Mouse (Mus musculus) forebrain, embryonic 13.5 days (tissue): ENCODE results near the gene Vmn1r101. TPM values are rescaled to one million over a fixed set of nuclear protein-coding genes. Genes with fewer than 3 reads are reported as not detected.
"Not testable (repeated sequence)": the region's sequence is repeated elsewhere in the genome, so short reads cannot be mapped to it uniquely, and the experiment has no call there.

ENCODE experiments used
- ATAC-seq: fragments of 200-750 bp; cut with Nextera tagmentation; 2 replicates; pipeline ENCODE4 v1.8.0; 2017
- H3K27ac ChIP-seq: fragments of 300-500 bp; sonication (generic); 2 replicates; pipeline ENCODE4 v1.5.1; 2015; ENCODE audit warnings: inconsistent platforms, mild to moderate bottlenecking, moderate library complexity
- H3K27me3 ChIP-seq: fragments of 300-500 bp; sonication (generic); 2 replicates; pipeline ENCODE4 v1.6.1; 2015; ENCODE audit warnings: mild to moderate bottlenecking, inconsistent platforms
- H3K36me3 ChIP-seq: fragments of 300-500 bp; sonication (generic); 2 replicates; pipeline ENCODE4 v1.6.1; 2015; ENCODE audit warnings: mild to moderate bottlenecking, inconsistent platforms; ENCODE audit not compliant: poor library complexity, severe bottlenecking
- H3K4me1 ChIP-seq: fragments of 300-500 bp; sonication (generic); 2 replicates; pipeline ENCODE4 v1.6.1; 2015; ENCODE audit warnings: inconsistent platforms
- H3K4me2 ChIP-seq: fragments of 300-500 bp; sonication (generic); 2 replicates; pipeline ENCODE4 v1.6.1; 2015; ENCODE audit warnings: inconsistent platforms, mild to moderate bottlenecking, moderate library complexity
- H3K4me3 ChIP-seq: fragments of 300-500 bp; sonication (generic); 2 replicates; pipeline ENCODE4 v1.5.1; 2015; ENCODE audit warnings: mild to moderate bottlenecking, inconsistent platforms
- H3K9ac ChIP-seq: fragments of 300-500 bp; sonication (generic); 2 replicates; pipeline ENCODE4 v1.6.1; 2015; ENCODE audit warnings: mild to moderate bottlenecking, inconsistent platforms
- H3K9me3 ChIP-seq: fragments of 300-500 bp; sonication (generic); replicated peaks from 2 replicates; pipeline ENCODE4 v1.6.1; 2016; ENCODE audit warnings: inconsistent platforms
- WGBS: fragments of 180-500 bp; shearing (Covaris S2); methylation state at CpG from one replicate; pipeline ENCODE4 v1.1.7; 2015; 5-methylcytosine and 5-hydroxymethylcytosine counted together
- polyA plus RNA-seq: library from polyadenylated mRNA; unstranded; fragments of >200 nt; fragmentation: Nextera tagmentation; extraction: Ambion mirVana; gene quantifications from 2 replicates; pipeline ENCODE4 v1.2.1, GENCODE M21; 2015

Vmn1r101 gene
- polyA plus RNA-seq: not detected in 2 replicates

DNA sequence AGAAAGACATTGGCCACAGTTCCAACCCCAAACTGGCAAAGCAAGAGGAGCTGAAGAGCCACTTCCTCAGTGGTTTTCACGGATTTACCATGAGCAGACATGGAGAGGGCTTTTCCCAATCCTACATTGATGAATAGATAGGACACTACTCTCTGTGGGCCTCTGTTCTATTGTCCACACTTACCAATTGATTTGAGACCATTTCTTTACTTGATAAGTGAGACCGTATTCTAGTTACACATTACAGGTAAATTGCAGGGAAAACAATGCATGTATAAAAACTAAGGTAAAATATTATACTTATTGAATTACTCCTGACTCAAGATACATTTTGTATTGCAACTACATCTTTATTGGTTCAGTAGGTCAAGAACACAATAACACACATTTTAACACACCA is at the start of gene Vmn1r101:
Gene Vmn1r101 (minus strand): TSS at position 101 of the 400 bp plus-strand sequence.
- not testable (repeated sequence) for H3K27me3 ChIP-seq, H3K36me3 ChIP-seq, H3K9me3 ChIP-seq, H3K4me3 ChIP-seq, H3K4me2 ChIP-seq, H3K27ac ChIP-seq, H3K9ac ChIP-seq, H3K4me1 ChIP-seq, ATAC-seq
- no CpG with 5 or more reads among the region's 2 CpGs for WGBS

DNA sequence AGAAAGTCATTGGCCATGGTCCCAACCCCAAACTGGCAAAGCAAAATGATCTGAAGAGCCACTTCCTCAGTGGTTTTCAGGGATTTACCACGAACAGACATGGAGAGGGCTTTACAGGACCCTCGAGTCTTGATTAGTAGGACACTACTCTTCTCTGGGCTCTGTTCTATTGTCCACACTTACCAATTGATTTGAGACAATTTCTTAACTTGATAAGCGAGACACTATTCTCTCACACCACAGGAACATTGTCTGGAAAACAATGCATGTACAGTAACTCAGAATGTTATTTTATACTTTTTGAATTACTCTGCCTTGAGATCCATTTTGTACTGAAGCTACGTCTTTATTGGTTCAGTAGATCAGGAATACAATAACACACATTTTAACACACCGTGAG is 32.4 kb upstream of the Vmn1r101 start, which contains the start of gene Gm10670:
Gene Gm10670 (minus strand): TSS at position 101 of the 400 bp plus-strand sequence.
- not testable (repeated sequence) for ATAC-seq, H3K4me1 ChIP-seq, H3K9ac ChIP-seq, H3K36me3 ChIP-seq, H3K9me3 ChIP-seq, H3K27me3 ChIP-seq, H3K4me3 ChIP-seq, H3K4me2 ChIP-seq, H3K27ac ChIP-seq
- no CpG with 5 or more reads among the region's 5 CpGs for WGBS

DNA sequence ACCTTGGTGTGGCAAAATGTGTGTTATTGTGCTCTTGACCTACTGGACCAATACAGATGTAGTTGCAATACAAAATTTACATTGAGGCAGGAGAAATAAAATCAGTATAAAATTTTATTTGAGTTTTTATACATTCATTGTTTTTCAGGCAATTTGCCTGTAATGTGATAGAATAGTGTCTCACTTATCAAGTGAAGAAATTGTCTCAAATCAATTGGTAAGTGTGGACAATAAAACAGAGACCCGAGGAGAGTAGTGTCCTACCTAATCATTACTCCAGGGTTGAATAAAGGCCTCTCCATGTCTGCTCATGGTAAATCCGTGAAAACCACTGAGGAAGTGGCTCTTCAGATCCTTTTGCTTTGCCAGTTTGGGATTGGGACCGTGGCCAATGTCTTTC is 24.8 kb downstream of the Vmn1r101 start, which contains the start of gene Vmn1r100:
Gene Vmn1r100 (plus strand): TSS at position 301 of the 400 bp plus-strand sequence.
- H3K9me3 ChIP-seq, H3K4me2 ChIP-seq, H3K27ac ChIP-seq, H3K27me3 ChIP-seq, H3K4me3 ChIP-seq, H3K4me1 ChIP-seq, ATAC-seq, H3K9ac ChIP-seq, H3K36me3 ChIP-seq: not testable (repeated sequence)
- no CpG with 5 or more reads among the region's 3 CpGs for WGBS

Other genes starting within 250 kb of the Vmn1r101 start
- not detected in 2 replicates for gene Vmn1r95, start 248.9 kb downstream of the Vmn1r101 start, polyA plus RNA-seq
- gene Gm6164, start 237.0 kb downstream of the Vmn1r101 start, polyA plus RNA-seq: not detected in 2 replicates
- gene Gm4498, start 208.8 kb downstream of the Vmn1r101 start, polyA plus RNA-seq: not detected in 2 replicates
- gene Gm5890, start 179.8 kb downstream of the Vmn1r101 start, polyA plus RNA-seq: not detected in 2 replicates
- not detected in 2 replicates for gene Gm4133, start 108.5 kb downstream of the Vmn1r101 start, polyA plus RNA-seq
- gene Gm5728, start 67.2 kb downstream of the Vmn1r101 start, polyA plus RNA-seq: not detected in 2 replicates
- gene Vmn1r100, start 24.7 kb downstream of the Vmn1r101 start, polyA plus RNA-seq: not detected in 2 replicates
- gene Gm10670, start 32.3 kb upstream of the Vmn1r101 start, polyA plus RNA-seq: not detected in 2 replicates
- gene Vmn1r103, start 67.9 kb upstream of the Vmn1r101 start, polyA plus RNA-seq: not detected in 2 replicates
- not detected in 2 replicates for gene Vmn1r104, start 91.2 kb upstream of the Vmn1r101 start, polyA plus RNA-seq
- not detected in 2 replicates for gene Gm5726, start 103.2 kb upstream of the Vmn1r101 start, polyA plus RNA-seq
- not detected in 2 replicates for gene Gm4141, start 133.6 kb upstream of the Vmn1r101 start, polyA plus RNA-seq
- gene Gm4513, start 156.4 kb upstream of the Vmn1r101 start, polyA plus RNA-seq: not detected in 2 replicates
- not detected in 2 replicates for gene Vmn1r107, start 226.3 kb upstream of the Vmn1r101 start, polyA plus RNA-seq